Mouse (Mus musculus) gastrocnemius, adult 2 months (tissue): ENCODE measurements around the gene Cnn3. TPM values are rescaled to one million over a fixed set of nuclear protein-coding genes. Genes with fewer than 3 reads are reported as not detected.

Source experiments
- DNase-seq: peaks from one replicate; pipeline ENCODE4 v3.0.0; 2022
- H3K27ac ChIP-seq: fragments of 200-600 bp; 2 replicates; pipeline ENCODE4 v1.8.1; 2022; ENCODE audit warnings: mild to moderate bottlenecking
- H3K4me3 ChIP-seq: fragments of 200-600 bp; 2 replicates; pipeline ENCODE4 v1.8.1; 2022; ENCODE audit warnings: mild to moderate bottlenecking, moderate library complexity
- CTCF ChIP-seq: fragments of 200-600 bp; IDR thresholded peaks from 2 replicates; pipeline ENCODE4 v1.8.1; 2022; ENCODE audit warnings: antibody characterized with exemption, mild to moderate bottlenecking, moderate library complexity
- intact Hi-C: fragments of 180-260 bp; cut with DNase I; formaldehyde crosslinking; loops from one replicate; pipeline ENCODE4 v1.15.1; 2025
- long read RNA-seq, 2 experiments: library from polyadenylated mRNA; stranded (forward); transcript quantifications; one replicate each; pipeline ENCODE4 v2.0.0; 2021
- total RNA-seq, 2 experiments: library from RNA; stranded (reverse); gene quantifications; 2 replicates each; pipeline ENCODE4 v1.2.3; 2021

Cnn3 gene
- total RNA-seq: 10 to 100 TPM; 16.5 to 28.2 TPM
- long read RNA-seq, experiment 1, transcript Cnn3-201 (7 exons, 2,049 nt): major isoform, 27 of 28 reads
- long read RNA-seq, experiment 1, partial matches to known transcripts: 1 of 28 reads
- long read RNA-seq, experiment 1, other reads (novel, unspliced or antisense): 0 of 28 reads
- long read RNA-seq, experiment 2, transcript Cnn3-201 (7 exons, 2,049 nt): major isoform, 21 of 21 reads
- long read RNA-seq, experiment 2, partial matches to known transcripts: 0 of 21 reads
- long read RNA-seq, experiment 2, other reads (novel, unspliced or antisense): 0 of 21 reads

DNA sequence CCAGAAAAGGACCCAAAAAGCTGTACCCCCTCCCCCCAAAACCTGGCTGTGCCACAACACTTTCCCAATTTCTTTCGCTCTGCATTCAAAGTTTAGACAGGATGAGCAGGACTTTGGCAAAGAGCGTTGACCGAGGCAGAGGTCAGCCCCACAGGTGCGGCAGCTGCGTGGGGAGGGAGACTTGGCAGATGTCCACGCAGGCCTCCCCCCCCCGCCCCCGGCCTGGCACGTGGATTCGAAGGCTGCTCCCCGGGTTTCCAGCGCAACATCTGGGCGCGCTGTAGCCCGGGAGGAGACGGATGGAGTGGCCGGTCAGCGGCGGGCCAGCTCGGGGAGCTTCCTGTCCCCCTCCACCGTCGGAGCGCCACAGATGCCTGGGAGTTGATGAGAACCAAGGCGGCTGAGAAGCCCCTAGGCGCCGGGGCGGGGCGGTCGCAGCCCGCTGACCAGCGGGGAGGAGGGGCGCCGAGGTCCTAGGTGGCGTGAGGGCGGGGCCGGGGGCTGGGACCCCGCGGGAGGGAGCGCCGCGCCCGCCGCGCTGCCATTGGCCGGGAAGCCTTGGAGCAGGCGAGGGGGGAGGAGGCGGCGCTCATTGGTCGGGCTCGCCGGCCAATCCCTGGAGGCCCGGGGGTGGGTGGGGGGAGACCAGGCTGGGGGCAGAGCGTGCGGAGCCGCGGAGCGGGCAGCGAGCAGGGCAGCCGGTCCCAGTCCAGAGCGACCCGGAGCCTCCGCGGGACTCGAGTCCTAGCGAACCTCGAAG lies at the start of gene Cnn3:
TSS of gene Cnn3 (plus strand) at position 637 of the 760 bp plus-strand sequence.
- TF ChIP-seq CTCF: peak; percentile 13; the same call in 1 of the 2 replicates
- peak; percentile 97 for DNase-seq
- Histone ChIP-seq H3K4me3 (peak within 1 kb of the TSS; percentile 91), H3K27ac (peak within 1 kb of the TSS; percentile 97)
- intact Hi-C loops: loop anchor here (5.0 kb wide), 3 partner anchors 64 to 119 kb away; no protein-coding TSS in a partner anchor

DNA sequence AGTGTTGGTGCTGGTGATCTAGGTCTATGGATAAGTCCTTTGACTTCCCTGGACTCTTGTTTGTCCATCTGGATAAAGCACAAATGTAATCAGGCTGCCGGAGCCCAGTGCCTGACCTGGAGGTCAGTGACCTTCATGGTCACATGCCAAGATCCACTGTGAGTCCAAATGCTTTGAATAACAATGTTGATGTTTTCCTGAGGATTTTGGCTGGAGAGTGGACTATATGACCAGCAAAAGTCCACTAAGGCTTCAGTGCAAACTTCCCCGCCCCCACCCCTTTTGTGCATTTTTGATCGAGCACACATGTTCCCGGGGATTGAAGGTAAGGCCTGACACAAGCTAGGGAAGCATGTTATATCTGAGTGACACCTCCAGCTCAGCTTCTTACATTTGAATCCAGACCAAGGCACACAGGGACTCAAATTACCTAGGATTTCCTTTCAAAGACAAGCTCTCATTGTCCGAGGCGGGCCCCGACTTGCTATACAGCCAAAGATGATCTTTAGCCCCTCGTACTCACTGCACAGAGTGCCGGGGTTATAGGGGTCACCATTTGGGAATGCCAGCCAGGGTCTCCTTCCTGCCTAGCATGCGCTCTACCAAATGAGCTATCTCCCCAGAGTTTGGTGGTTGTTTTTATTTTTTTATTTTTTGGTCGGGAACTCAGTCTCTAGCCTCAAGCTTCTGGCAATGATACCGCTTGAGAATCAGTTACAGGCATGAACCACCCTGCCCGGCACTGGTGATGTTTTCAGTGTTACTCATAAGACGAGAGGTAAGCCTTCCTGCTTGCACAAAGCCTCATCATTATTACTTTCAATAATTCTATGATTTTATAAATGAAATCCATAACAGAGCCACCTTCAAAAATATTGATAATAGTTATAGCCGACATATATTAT lies 47.3 kb upstream of the Cnn3 start:
- peak; percentile 41 for DNase-seq
- intact Hi-C loops: no loop called here
- TF ChIP-seq CTCF: no peak
- peak overlapping the region; percentile 69 for H3K27ac ChIP-seq
- H3K4me3 ChIP-seq: no peak overlapping the region

GRCm38 (mm10) chr3:121379699-121380098 lies 46.6 kb upstream of the Cnn3 start:
- intact Hi-C loops: no loop called here
- Histone ChIP-seq H3K4me3 (no peak overlapping the region), H3K27ac (peak overlapping the region; percentile 69; the same call in 1 of the 2 replicates)
- TF ChIP-seq CTCF: no peak
- DNase-seq: no peak

DNA sequence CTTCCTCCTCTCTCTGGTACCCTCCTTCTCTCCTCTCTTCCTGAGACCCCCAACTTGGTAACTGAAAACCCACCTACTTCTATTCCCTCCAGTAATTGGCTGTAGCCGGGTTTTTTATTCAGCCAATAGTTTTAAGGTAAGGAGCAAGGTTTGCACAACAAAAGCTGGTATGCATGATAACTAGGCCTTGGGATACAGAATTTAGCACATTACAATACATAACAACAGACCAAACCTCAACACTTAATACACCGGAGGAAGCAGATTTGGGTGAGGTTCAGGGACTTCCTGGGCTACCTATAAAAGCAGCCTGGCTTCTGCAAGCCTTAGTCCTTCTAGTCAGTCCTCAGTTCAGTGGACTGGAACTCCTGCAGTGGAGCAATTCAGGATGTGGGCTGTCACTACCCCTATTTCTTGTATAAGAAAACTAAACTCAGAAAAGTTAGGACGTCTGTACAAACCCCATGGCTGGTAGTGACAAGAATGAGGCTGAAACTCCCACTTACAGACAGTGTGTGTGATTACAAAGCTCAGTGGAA lies 38.8 kb upstream of the Cnn3 start:
- Histone ChIP-seq H3K4me3 (no peak overlapping the region), H3K27ac (no peak overlapping the region)
- TF ChIP-seq CTCF: no peak
- intact Hi-C loops: no loop called here
- no peak for DNase-seq

DNA sequence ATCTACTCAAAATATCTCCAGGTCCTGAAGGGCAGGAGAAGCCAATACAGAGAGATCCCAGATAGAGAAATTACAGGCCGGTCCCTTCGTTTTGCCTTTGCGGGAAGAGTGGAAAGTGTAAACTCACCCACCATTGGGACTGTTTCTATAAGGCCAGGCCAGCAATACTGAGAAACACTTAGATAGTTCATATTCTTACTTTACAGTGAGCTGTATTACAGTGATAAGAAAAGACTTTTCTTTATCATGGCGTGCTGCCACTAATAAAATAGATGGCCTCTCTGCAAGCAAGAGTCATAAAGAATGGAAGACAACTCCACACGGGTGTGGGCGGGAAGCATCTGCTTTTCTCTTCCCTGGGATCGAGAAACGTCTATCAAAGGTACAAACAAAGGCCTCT lies 36.9 kb upstream of the Cnn3 start:
- no peak overlapping the region for H3K4me3 ChIP-seq
- intact Hi-C loops: no loop called here
- H3K27ac ChIP-seq: no peak overlapping the region
- TF ChIP-seq CTCF: no peak
- no peak for DNase-seq

- TF ChIP-seq CTCF: no peak
- Histone ChIP-seq H3K4me3 (peak overlapping the region; percentile 53), H3K27ac (peak overlapping the region; percentile 70)
- intact Hi-C loops: no loop called here
- DNase-seq: no peak
Measured at GRCm38 (mm10) chr3:121389860-121390530, 36.3 kb upstream of the Cnn3 start.

DNA sequence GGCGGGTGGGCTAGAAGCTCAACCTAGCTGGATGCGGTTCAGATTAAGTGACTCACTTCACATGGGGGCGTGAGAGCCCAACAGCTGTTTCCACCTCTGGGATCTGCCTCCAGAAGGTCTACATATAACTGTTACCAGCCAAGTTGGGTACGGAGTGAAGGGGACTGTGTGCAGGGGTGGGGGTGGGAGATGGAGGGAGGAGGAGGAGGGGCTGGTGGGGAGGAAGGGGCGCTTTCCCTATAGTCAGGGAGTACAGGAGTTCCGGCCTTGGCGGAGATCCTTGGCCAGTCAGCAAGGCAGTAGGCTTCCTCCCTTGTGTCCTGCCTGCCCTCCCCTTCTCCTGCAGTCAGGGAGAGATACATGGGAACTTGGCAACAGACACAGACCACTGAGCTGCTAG lies 35.6 kb upstream of the Cnn3 start:
- no peak for DNase-seq
- no peak overlapping the region for H3K4me3 ChIP-seq
- H3K27ac ChIP-seq: peak overlapping the region; percentile 70
- intact Hi-C loops: no loop called here
- TF ChIP-seq CTCF: no peak

- Histone ChIP-seq H3K4me3 (no peak overlapping the region), H3K27ac (no peak overlapping the region)
- DNase-seq: no peak
- no peak for TF ChIP-seq CTCF
- intact Hi-C loops: no loop called here
Measured at GRCm38 (mm10) chr3:121395588-121396295, 30.6 kb upstream of the Cnn3 start.

GRCm38 (mm10) chr3:121396561-121396960 lies 29.7 kb upstream of the Cnn3 start:
- TF ChIP-seq CTCF: no peak
- Histone ChIP-seq H3K27ac (no peak overlapping the region), H3K4me3 (no peak overlapping the region)
- intact Hi-C loops: no loop called here
- no peak for DNase-seq

DNA sequence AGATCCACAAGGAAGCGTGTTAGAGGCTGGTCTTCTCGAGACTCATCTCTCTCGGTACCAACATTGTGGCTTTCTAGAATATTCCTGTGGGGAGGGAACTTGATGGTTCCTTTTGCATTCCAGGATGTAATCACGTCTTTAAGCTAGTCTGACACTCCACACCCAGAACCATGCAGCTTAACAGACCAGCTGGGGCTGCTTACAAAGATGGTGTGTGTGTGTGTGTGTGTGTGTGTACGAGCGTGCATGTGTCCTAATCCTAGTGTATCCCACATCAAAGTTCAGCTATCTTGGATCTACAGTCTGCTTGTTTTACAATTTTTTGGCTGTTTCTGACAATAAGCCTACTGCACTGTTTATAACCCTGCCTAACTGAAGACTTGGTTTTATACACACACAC lies 29.3 kb upstream of the Cnn3 start:
- TF ChIP-seq CTCF: no peak
- intact Hi-C loops: no loop called here
- no peak overlapping the region for H3K27ac ChIP-seq
- DNase-seq: no peak
- H3K4me3 ChIP-seq: no peak overlapping the region

GRCm38 (mm10) chr3:121401384-121401783 lies 24.9 kb upstream of the Cnn3 start:
- Histone ChIP-seq H3K27ac (no peak overlapping the region), H3K4me3 (no peak overlapping the region)
- intact Hi-C loops: no loop called here
- TF ChIP-seq CTCF: no peak
- DNase-seq: no peak

DNA sequence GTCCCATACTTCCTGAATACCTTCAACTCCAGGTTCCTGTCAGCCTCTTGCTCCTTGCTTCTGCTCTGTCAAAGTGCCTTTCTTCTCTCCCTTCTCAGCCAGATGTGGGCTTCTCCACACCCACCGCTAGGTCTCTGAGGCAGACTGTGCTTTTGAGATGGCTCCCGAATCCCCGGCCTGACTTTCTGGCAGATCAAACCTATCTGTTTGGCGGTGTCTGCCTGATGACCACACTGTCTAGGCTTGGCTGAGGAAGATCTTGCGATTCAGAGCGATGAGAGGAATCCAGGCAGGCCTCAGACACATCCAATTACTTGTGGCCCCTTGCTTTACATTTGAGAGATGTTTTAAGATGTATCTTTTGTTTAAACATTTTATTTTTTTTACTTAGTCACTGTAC lies 24.2 kb upstream of the Cnn3 start:
- TF ChIP-seq CTCF: no peak
- DNase-seq: no peak
- intact Hi-C loops: no loop called here
- Histone ChIP-seq H3K4me3 (no peak overlapping the region), H3K27ac (no peak overlapping the region)
